Mouse (Mus musculus): Measurements from ENCODE around the gene Ormdl3.

DNA sequence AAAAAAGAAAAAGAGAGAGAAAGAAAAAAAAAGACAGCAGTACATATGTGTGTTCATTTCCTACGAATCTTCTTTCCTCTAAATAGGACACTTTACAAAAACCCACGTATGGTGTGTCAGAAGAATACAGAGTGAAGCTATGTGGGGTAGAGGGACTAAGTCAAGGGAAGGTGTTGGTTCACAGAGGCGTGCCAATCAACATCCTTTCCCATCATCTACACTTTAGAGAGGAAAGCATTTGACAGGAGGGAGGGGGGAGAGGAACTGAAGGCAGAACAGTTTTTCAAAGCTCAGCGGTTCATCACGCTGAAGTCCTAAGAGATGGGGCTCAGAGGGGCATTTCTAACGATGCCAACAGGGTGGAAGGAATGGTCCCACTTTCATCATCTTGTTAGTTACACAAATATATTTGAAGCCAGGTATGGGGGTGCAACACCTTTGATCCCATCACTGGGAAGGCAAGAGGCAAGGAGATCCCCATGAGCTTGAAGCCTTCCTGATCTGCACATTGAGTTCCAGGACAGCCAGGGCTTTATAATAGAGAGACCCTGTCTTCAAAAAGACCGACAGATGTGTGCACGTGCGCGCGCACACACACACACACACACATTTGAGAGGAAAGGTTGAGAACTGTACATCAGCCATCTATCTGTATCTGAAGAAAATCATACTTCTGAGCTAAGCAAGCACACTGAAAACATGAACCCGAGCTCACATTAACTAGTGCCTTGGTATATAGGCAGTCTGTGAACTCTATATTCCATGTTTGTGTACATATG, 40.5 kb downstream of the Ormdl3 start:
- TF ChIP-seq CTCF (conservative IDR thresholded peaks at IDR 0.05 in 1 of 2, IDR thresholded peaks at IDR 0.05 in 1 of 2; ENCODE audit: low read depth in 2 of 2, low read length in 2 of 2), result no peak
- TF ChIP-seq MYC (IDR thresholded peaks at IDR 0.05; ENCODE audit: low read depth, low read length), result no peak
- TF ChIP-seq RAD21 (IDR thresholded peaks at IDR 0.05; ENCODE audit: low read depth, low read length), result no peak
